Mouse (Mus musculus) left cerebral cortex, postnatal 25 days (tissue): ENCODE results near the gene Fam19a1. TPM values are rescaled to one million over a fixed set of nuclear protein-coding genes. Genes with fewer than 3 reads are reported as not detected.

ENCODE experiments used
- DNase-seq, 2 experiments: peaks; one replicate each; pipeline ENCODE4 v3.0.0; 2022; ENCODE audit warnings: low spot score in 2 of 2, mixed read lengths in 1 of 2
- intact Hi-C: fragments of 180-260 bp; cut with DNase I; formaldehyde crosslinking; loops from one replicate; pipeline ENCODE4 v1.15.1; 2025
- total RNA-seq, 2 experiments: library from RNA; stranded (reverse); gene quantifications; 2 replicates each; pipeline ENCODE4 v1.2.3; 2021

Fam19a1 gene
- total RNA-seq, 2 experiments from 2014 or later: 82.9 to 85.4 TPM

DNA sequence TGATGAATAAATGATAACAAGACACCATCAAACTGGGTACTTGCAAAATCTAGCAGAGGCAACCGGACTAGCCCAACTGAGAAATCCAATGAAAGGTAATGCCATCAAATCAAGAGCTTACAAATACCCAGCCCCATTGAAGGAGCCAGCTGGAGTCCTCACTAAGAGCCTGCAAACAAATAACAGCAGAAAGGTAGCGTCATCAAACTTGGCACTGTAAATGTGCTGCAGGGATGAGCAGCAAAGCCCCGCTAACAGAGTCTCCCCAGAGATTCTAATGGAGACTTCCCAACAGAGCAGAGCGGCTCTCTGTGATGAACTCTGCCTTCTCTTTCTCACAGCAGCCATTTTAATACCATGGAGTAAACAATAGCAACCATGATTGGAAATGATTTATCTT is 305.9 kb downstream of the Fam19a1 start:
- intact Hi-C loops: no loop called here

DNA sequence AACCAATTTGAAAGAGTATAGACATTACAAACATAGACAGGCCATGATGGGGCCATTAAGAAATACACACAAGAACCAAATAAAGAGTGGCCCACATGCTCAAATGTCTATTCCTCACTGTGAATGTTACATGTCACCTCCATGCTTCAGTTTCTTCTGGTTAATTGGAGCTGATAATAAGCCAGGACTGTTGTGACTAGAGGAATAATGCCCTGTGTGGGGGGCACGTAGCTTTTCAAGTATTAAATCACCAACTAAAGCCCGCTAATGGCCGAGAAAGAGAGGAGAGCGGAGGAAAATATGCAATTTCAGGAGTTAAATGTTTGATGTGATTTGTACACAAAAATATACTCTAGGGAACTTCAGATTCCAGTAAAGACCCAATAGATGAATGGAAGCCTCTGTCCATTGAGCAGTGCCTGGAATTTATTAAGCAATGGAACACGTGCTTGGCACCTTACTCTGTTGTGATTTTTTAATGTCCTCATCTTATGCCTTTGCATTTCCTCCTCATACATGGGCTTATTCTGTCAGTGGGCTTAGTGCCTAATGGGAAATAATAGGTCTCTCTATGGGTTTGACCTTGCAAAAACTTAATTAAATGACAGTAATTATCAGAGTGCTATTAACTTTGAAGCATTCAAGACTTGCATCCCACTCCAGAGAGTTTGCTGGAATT is 306.9 kb downstream of the Fam19a1 start:
- intact Hi-C loops: loop anchor here (10.0 kb wide), 1 partner anchor 175 kb away; no protein-coding TSS in a partner anchor
- no peak for DNase-seq

More for the DNA sequence above, 305.9 kb downstream of the Fam19a1 start:
- DNase-seq: no peak

DNA sequence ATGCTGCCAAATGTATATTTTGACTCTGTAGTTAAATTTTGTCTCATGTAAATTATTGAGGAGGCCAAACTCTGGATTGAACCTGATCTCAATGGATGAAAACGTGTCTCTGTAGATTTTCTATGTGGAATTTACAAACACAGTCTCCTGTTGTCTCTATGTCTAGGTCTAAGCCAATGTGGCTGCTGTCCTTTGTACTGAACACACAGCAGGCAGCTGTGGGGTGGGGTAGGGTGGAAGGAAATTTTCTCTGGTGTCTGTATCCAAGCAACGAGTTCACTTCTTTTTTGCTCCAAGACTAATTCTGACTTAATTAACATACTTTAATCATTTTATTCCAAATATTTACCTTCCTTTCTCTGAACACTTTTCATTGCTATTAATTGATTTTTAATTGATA is 307.6 kb downstream of the Fam19a1 start:
- DNase-seq: no peak
- intact Hi-C loops: loop anchor here (10.0 kb wide), 1 partner anchor 176 kb away; no protein-coding TSS in a partner anchor

DNA sequence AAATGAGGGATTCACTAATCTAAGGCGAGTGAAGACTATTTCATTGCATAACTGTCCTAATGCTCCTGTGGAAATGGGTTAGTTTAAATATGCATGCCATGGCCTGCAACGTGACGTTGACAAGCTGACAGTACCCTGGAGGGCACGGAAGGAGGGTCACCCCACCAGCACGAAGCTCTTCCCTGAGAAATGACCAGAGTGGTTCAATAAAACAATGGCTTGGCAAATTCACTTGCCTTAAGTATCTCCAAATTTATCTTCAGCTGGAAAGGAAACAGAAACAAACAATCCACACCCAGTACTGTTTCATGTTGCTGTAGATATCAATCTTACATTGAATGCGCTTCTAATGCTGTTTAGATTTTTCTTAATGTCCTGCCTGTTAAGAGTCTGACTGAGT is 316.4 kb downstream of the Fam19a1 start:
- DNase-seq: no peak
- intact Hi-C loops: loop anchor here (10.0 kb wide), 1 partner anchor 185 kb away; no protein-coding TSS in a partner anchor

DNA sequence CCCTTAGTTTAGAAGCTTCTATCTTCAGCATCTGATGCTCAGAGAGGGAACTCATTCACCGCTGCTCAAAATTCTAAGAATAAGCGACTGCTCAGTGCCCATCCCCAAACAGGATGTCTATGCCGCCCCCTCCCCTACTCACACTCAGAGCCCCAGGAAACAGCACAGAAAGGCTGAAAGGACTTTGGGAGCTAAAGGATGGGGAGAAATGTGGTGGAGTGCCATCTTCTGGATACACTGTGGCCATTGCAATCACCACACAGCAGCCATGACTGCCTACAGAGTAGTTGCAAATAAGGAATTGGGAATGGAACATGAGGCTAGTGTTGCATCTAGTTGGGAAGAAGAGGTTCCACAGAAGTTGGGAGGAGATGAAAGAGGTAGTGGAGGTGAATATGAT is 319.4 kb downstream of the Fam19a1 start:
- intact Hi-C loops: loop anchor here (2.0 to 10.0 kb wide), 4 partner anchors 318 to 1338 kb away; partner anchors contain the start of gene Fam19a1
- peak in 1 of 2 experiments; percentile 58 for DNase-seq

DNA sequence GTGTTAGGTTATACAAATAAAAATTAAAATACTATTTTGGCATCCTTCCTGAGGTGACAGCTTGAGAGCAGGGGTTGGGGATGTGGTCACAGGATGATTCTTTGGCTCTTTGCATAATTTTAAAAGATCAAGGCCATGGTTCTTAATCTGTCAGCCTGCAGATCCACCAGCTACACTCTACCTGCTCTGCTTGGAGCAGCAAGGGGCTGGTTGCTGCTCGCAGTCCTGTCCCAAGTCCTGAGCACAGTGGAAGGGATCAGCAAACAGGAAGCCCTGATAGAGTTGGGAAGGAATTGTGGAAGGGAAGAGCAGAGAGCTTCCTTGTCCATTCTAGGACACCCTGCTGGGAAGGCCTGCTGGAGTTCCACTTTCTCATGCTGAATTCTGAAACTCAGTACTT is 320.9 kb downstream of the Fam19a1 start:
- intact Hi-C loops: loop anchor here (2.0 to 10.0 kb wide), 4 partner anchors 319 to 1339 kb away; partner anchors contain the start of gene Fam19a1
- no peak for DNase-seq

DNA sequence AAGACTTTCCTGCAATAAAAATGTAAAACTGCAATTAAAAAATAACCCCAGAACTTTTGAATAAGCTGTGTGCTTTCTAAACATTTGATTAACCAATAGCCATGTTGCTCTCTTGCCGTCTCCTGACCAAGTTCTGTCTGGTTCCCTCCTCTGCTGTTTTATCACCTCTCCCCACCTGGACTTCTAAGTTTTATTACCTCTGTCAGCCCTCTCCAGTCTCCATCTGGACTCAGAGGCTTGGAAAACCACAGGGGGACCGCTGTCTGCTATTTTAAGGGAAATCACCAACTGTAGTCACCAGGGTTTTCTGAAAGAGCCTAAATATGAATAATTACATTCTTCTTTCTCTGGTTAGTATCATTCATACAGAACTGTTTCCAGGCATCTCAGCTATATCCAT is 322.6 kb downstream of the Fam19a1 start:
- intact Hi-C loops: loop anchor here (10.0 kb wide), 2 partner anchors 321 to 1341 kb away; partner anchors contain the start of gene Fam19a1

DNA sequence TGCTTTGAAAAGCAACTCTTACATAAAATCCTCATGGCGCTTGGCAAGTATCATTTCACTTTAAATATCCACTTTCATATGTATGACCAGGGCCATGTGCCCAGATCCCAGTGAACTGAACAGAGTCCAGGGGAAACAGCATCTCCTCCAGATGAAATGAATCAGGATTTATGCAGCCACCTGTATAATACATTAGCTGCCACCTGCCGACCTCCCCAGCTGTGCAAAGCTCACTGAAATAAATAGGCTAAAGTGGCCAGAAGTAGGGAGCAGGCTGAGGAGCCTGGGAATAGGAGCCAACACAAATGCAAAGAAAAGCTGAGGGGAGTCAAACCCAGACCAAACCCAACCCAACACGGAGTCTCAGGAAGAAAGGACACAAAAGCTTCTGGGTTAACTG is 324.9 kb downstream of the Fam19a1 start:
- intact Hi-C loops: loop anchor here (10.0 kb wide), 2 partner anchors 323 to 1343 kb away; partner anchors contain the start of gene Fam19a1
- no peak for DNase-seq

More for the DNA sequence above, 322.6 kb downstream of the Fam19a1 start:
- DNase-seq: no peak

DNA sequence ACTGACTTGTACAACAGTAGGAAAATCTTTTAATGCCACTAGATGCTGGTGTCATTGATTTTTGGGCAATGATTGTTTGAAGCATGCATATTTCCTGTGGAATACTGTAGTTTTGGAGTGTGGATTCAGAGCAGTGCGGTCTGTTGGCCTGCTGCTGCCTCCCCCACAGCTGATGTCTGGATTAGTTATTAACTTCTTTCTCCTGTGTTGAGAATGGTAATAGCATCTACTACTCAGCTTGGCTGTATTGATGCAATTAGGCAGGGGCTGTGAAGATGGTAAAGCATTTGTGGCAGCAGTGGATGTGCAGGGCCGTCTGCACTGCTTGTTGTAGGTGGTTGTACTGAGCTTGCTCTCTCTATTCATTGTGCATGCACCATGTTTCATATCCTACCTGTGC is 326.5 kb downstream of the Fam19a1 start:
- intact Hi-C loops: loop anchor here (10.0 kb wide), 2 partner anchors 325 to 1345 kb away; partner anchors contain the start of gene Fam19a1
- no peak for DNase-seq

DNA sequence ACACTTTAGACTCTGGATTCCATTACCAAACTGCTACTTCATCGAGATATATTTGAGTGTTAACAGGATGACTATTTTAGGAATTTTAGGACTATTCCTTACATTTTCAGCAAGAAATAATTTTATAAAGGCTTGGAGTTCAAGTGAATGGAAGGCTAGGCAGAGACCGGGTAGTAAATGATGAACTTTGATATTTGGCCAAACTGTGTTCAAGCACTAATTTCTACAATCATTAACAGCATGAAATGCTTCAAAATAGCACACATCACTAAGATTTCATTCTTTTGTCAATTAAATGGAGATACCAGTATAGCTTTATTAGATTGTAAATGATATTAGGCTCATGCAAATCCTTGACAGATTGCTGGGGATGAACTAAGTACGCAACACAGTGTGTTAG is 329.0 kb downstream of the Fam19a1 start:
- intact Hi-C loops: no loop called here
- DNase-seq: no peak

DNA sequence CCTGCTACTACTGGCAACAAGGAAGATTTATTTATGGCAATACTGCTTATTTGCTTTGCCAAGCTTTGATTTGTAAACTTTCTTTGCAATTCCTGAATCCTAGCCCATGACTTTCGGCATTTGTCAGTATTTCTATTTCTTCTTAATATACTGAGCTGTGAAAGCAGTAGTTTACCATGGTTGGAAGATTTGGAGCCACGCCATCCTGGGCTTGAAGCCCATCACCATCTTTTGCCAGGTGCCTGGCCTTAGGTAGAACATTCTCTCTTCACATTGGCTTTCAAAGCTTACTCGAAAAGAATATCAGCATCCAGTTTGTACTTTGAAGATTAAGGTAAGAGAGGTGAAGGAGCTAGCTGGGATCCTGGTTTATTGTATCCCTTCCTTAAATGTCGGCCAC is 334.5 kb downstream of the Fam19a1 start:
- intact Hi-C loops: no loop called here
- no peak for DNase-seq

DNA sequence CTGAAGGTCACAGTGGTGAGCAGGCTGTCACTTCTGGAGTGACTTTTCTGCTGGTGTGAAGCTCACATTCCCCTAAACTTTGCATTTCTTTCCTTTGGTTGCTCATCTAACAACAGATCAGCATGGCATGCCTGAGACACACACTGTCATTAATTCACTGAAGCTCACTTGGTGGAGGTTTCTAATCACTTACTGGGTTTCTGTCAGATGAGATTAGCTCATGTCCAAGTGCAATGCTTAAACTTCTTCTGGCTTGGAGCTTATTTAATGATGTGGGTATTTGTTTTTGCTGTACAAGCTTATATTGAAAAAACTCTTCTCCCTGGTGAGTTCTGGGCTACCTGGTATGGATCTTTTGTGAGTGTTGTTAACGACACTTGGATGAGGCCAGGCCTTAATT is 343.3 kb downstream of the Fam19a1 start:
- intact Hi-C loops: no loop called here
- DNase-seq: no peak

DNA sequence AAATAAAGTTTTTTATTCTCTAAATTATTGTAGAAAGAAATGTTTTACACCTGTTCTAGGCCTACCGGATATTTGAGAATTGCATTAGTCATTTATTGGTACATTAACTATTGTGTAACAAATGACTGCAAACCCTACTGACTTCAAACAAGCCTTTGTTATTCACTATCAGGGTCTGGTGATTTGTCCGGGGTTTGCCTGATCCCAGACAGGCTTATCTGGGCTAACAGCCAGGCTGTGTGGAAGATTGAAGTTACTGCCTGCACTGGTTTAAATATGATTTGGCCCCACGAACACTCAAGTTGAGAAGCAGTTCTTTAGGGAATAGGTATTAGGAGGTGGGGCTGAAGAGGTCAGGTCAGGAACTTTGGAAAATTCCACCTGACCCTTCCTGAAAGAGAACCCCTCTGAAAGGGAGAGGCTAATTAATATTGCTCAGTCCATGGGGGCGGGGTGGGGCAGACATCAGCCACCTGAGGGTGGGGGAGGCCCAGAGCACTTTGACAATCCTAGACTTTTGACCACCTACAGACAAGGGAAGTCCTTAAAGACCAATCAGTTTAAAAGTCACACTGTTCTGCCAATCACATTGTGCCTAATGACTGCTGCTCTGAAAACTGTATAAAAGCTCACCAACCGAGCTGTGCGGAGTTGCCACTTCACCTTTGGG is 344.8 kb downstream of the Fam19a1 start:
- intact Hi-C loops: no loop called here

DNA sequence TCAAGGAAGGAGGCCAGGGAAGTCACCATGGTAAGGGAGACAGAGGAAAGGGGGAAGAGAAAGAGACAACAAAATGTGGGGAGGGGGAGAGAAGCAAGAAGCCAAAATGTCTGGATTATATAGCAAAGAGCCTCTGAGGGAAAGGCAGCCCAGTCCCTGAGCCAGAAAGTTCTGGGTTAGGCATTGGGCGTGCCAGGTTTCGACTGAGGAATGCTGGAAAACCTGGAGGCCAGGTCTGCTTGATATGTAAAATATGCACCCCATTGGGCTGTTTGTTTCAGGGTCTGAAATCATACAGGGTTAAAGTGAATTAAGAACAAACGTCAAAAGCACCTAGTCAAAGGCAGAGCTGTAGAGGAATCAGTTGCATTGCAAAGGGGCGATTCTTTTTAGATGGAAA is 346.1 kb downstream of the Fam19a1 start:
- intact Hi-C loops: no loop called here
- no peak for DNase-seq

More for the DNA sequence above, 344.8 kb downstream of the Fam19a1 start:
- no peak for DNase-seq

DNA sequence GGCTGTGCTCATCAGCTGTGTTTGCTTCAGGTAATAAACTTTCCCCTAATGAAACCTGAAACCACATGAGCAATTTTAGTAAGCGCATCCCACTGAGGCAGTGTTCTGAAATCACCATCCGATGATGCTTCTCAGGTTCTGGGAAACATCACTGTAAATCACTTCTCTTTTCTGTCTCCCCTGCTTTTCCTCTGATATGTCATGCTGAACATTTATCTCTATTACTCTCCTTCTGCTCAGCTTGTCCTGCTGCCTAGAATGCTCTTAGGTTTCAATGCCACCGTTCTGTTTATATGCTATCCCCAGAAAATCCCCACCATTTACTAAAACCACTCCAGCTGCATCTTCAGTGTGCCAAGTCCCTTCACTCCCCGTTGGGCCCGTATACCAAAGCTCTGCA is 386.5 kb downstream of the Fam19a1 start:
- intact Hi-C loops: no loop called here
- no peak for DNase-seq

DNA sequence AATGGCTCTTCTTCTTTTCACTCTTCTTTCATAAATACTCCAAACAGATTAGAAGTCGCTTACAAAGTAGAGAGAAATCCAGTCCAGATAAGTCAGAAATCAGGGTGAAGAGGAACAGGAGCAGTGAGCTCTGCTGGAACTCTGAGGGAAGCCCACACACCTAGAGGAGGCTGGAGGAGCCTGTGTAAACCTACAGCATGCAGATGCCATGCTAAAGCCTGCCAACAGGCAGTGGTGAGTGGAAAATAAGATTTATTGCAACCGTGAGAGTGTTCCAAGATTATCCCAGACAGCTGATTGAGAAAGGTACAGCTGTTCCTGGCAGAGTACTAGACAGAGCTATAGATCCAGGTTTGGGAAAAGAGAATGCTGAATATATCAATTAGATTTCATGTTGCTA is 428.6 kb downstream of the Fam19a1 start:
- peak in 1 of 2 experiments; percentile 56 for DNase-seq
- intact Hi-C loops: no loop called here

DNA sequence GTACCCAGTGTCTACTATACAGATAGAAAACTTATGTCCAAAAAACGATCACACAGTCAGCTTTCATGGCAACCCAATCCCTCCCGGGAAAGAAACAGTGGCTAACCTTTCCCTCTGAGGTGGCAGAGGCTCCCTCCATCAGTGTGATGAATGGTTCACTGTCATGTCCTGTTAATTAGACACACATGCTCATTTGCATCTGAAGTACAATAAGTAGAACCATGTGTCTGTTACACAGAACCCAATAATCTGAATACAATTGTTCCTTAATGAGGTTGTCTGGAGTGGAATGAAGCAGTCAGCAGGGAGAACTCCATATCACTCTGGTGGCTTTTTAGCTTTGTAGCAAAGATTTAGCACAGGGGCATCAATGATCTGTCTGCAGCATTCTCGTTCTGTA is 431.9 kb downstream of the Fam19a1 start:
- intact Hi-C loops: no loop called here
- DNase-seq: no peak

DNA sequence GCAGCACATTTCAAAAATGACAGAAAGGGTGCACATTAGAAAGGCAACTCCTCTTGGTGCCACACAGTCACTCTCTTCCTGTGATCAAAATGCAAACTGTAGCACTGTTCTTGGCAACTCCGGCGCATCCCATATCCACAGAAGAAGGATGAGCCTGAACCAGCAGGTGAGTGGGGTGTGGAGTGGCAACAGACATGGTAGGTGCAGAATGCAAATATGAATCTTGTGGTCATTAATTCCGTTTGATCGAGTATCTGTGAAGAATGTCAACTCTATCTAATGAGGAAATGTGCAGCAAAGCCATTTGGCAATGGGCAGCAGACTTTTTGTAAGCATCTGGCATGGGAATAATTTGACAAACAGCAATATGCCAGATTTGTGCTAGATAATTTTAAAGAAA is 437.5 kb downstream of the Fam19a1 start:
- intact Hi-C loops: no loop called here
- no peak for DNase-seq

DNA sequence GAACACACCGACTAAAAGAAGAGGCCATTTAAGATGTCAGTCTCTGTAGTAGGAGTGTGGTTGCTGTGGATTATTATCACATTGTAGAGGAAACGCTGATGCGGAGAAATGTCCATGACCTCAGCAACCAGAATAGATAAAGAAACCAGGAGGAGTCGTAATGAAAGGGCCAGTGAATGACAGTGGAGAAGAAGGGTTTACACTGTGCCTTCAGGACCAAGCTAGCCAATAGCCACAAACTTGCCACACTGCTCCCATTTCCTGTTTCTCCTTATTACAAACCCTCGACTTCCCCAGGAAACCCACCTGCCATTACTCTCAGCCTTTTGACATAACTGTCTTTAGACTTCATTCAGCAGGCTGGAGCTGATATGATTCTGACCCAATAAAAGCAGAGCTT is 465.7 kb downstream of the Fam19a1 start:
- no peak for DNase-seq
- intact Hi-C loops: no loop called here

DNA sequence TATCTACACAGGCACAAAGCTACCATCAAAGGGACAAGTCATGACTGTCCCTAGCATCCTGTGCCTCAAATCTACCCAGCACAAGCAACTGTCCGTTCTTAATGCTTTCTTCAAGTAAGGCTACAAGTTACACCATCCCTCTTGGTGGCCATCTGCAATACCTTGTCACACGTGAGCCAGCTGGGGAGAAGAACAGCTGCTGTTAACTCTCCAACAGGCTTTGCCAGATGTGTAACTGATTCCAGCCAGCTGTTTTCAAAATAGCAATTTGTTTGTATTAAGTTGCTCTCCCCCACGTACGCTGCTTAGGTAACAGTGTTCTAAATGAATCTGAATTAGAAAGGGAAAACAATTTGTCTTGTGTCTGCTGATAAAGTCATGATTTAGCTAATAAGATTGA is 467.8 kb downstream of the Fam19a1 start:
- intact Hi-C loops: no loop called here
- DNase-seq: no peak

DNA sequence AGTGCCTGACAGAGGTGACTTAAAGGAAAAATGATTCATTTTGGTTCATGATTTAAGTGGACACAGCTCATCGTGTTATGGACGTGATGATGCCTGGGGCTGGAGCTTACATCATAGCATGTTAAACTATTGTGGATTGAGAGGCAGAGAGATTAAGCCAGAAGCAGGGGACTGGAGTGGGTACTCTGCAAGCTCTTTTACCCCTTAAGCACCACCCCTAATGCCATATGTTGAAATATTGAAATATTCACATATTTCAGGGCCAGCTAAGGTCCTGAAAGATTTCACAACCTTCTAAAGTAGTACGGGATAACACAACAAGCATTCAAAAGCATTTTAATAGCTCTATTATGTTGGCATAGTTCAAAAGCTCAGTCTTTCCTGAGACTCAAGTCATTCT is 468.2 kb downstream of the Fam19a1 start:
- DNase-seq: no peak
- intact Hi-C loops: no loop called here
